Mouse (Mus musculus) lung, postnatal 0 days (tissue): ENCODE data around the gene Gm20388. TPM values are rescaled to one million over a fixed set of nuclear protein-coding genes. Genes with fewer than 3 reads are reported as not detected.

Source experiments
- ATAC-seq: fragments of 200-750 bp; cut with Nextera tagmentation; 2 replicates; pipeline ENCODE4 v1.8.0; 2017; ENCODE audit warnings: moderate library complexity
- DNase-seq: peaks from one replicate; pipeline ENCODE4 v3.0.0-alpha.2; 2016; ENCODE audit warnings: low spot score
- H3K27ac ChIP-seq: fragments of 300-500 bp; sonication (generic); 2 replicates; pipeline ENCODE4 v1.5.1; 2014; ENCODE audit warnings: antibody characterized with exemption, mild to moderate bottlenecking, low read length, mixed read lengths
- H3K27me3 ChIP-seq: fragments of 300-500 bp; sonication (generic); replicated peaks from 2 replicates; pipeline ENCODE4 v1.6.1; 2014; ENCODE audit warnings: low read length, mixed read lengths; ENCODE audit not compliant: insufficient read depth
- H3K36me3 ChIP-seq: fragments of 300-500 bp; sonication (generic); 2 replicates; pipeline ENCODE4 v1.6.1; 2014; ENCODE audit warnings: low read length, mixed read lengths; ENCODE audit not compliant: insufficient read depth
- H3K4me1 ChIP-seq: fragments of 300-500 bp; sonication (generic); 2 replicates; pipeline ENCODE4 v1.6.1; 2014; ENCODE audit warnings: antibody characterized with exemption, low read depth, low read length, mixed read lengths; ENCODE audit not compliant: insufficient read depth
- H3K4me2 ChIP-seq: fragments of 300-500 bp; sonication (generic); replicated peaks from 2 replicates; pipeline ENCODE4 v1.6.1; 2014; ENCODE audit warnings: low read depth, mild to moderate bottlenecking, low read length, moderate library complexity, mixed read lengths
- H3K4me3 ChIP-seq: fragments of 300-500 bp; sonication (generic); 2 replicates; pipeline ENCODE4 v1.5.1; 2014; ENCODE audit warnings: low read depth, low read length
- H3K9ac ChIP-seq: fragments of 300-500 bp; sonication (generic); replicated peaks from 2 replicates; pipeline ENCODE4 v1.6.1; 2014; ENCODE audit warnings: low read depth, mild to moderate bottlenecking
- H3K9me3 ChIP-seq: fragments of 300-500 bp; sonication (generic); 2 replicates; pipeline ENCODE4 v1.6.1; 2016; ENCODE audit warnings: low read length, mixed read lengths
- CTCF ChIP-seq: IDR thresholded peaks from 2 replicates; pipeline ENCODE4 v1.5.1; 2016; ENCODE audit warnings: antibody characterized with exemption, mild to moderate bottlenecking
- EP300 ChIP-seq: IDR thresholded peaks from 2 replicates; pipeline ENCODE4 v1.6.1; 2016; ENCODE audit warnings: antibody characterized with exemption, mild to moderate bottlenecking, control low read depth
- WGBS: fragments of 180-500 bp; shearing (Covaris S2); extraction: QIAGEN DNeasy Blood & Tissue Kit; methylation state at CpG from one replicate; pipeline ENCODE4 v1.1.7; 2014; 5-methylcytosine and 5-hydroxymethylcytosine counted together
- polyA plus RNA-seq: library from polyadenylated mRNA; unstranded; fragments of >200 nt; fragmentation: Nextera tagmentation; extraction: Ambion mirVana; gene quantifications from 2 replicates; pipeline ENCODE4 v1.2.1, GENCODE M21; 2015

The Gm20388 gene
- polyA plus RNA-seq, 1 experiment from 2014 or later, result not detected

DNA sequence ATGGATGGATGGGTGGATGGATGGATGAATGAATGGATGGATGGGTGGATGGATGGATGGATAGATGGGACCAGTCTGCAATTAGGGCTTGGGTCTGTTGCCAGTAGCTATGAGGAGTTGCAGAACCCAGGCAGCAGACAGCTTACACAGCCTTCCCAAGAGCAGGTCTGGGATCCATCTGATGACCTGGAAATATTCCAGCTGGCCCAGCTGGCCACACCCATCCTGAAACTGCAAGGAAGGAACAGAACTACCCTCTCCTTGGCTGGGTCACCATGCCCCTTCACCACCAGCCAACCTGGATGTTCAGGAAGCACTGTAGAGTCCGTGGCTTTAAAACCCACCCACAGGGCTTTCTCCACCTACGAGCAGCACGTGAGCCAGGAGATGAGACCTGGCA is 2240.9 kb downstream of the Gm20388 start:
- H3K9me3 ChIP-seq, result no peaks in the 10 kb centered on the region
- no peak overlapping the region for H3K4me2 ChIP-seq
- H3K9ac ChIP-seq, result no peak overlapping the region
- WGBS, result 82% methylated on average over 3 of the region's 3 CpGs
- no peaks in the 10 kb centered on the region for H3K27me3 ChIP-seq
- TF ChIP-seq CTCF (no peak), EP300 (no peak)
- no peaks in the 10 kb centered on the region for H3K4me1 ChIP-seq
- no peak overlapping the region for H3K27ac ChIP-seq
- no peak for DNase-seq
- no peak for ATAC-seq
- no peak overlapping the region for H3K4me3 ChIP-seq
- no peaks in the 10 kb centered on the region for H3K36me3 ChIP-seq

DNA sequence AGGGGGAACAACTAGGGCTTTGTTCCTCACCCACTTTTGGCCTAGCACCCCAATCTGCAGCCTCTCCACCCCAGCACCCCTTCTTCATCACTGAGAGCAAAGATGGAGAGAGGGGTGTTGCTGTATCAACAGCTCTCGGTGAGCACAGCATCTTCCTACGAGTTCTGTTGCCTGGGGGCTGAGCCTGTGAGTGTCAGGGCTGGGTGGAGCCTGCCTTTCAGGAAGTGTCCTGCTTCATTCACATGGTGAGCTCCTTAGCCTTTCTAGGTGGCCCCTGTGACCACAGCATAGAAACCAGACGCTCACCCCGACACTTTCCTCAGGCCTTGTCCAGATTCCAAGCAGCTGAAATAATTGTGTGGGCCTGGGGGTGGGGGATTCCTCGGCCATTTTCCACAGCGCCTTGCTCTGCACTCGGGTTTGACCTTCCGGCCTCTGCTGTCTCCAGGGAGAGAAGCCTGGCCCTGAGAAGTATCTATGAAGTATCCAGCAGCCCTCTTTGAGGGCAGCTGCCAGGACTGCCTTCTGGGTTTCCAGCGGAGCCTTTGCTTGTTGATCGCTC is 2244.5 kb downstream of the Gm20388 start:
- Histone ChIP-seq H3K9me3 (no peaks in the 10 kb centered on the region), H3K4me1 (no peaks in the 10 kb centered on the region), H3K4me3 (no peak overlapping the region), H3K27ac (no peak overlapping the region), H3K9ac (no peak overlapping the region), H3K36me3 (no peaks in the 10 kb centered on the region), H3K4me2 (no peak overlapping the region), H3K27me3 (no peaks in the 10 kb centered on the region)
- DNase-seq, result no peak
- TF ChIP-seq CTCF (no peak), EP300 (no peak)
- no peak for ATAC-seq
- 40% methylated on average over 10 of the region's 10 CpGs for WGBS

DNA sequence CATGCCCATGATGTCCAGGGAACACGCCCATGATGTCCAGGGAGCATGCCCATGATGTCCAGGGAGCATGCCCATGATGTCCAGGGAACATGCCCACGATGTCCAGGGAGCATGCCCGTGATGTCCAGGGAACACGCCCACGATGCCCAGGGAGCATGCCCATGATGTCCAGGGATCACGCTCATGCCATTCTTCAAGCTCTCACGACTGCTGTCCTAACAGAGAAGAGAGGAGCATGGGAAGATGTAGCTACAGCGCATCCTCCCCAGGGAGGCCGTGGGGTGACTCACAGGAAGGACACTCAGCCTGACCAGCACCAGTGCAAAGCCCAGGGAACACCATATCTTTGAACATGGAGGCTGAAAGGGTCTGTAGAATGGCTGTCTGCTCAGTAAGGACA is 2245.3 kb downstream of the Gm20388 start:
- H3K4me2 ChIP-seq, result no peak overlapping the region
- no peaks in the 10 kb centered on the region for H3K27me3 ChIP-seq
- H3K36me3 ChIP-seq, result no peaks in the 10 kb centered on the region
- H3K9me3 ChIP-seq, result no peaks in the 10 kb centered on the region
- no peak for TF ChIP-seq CTCF
- no peak for TF ChIP-seq EP300
- no peak overlapping the region for H3K9ac ChIP-seq
- no peak overlapping the region for H3K27ac ChIP-seq
- no peaks in the 10 kb centered on the region for H3K4me1 ChIP-seq
- DNase-seq (no peak), ATAC-seq (no peak)
- 92% methylated on average over 9 of the region's 9 CpGs for WGBS
- no peak overlapping the region for H3K4me3 ChIP-seq

DNA sequence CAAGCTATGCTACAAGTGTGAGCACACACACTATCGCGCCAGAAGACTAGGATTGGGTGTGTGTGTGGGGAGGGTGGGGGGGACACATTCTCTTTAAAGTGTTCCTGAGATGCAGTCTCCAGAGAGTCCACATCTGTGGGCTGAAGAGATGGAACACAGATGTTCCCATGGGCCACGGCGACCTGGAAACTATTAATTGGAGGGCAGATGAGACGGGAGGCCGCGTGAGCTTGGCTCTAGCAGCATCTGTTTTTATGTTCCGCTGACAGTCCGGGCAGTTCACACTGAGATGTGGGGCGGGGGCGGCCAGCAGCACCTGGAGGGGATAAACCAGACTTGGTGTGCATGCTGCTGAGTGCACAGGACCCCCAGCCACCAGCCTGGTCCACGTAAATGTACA is 2247.0 kb downstream of the Gm20388 start:
- Histone ChIP-seq H3K4me3 (no peak overlapping the region), H3K9me3 (no peaks in the 10 kb centered on the region), H3K9ac (no peak overlapping the region), H3K4me2 (no peak overlapping the region), H3K36me3 (no peaks in the 10 kb centered on the region), H3K27me3 (no peaks in the 10 kb centered on the region), H3K4me1 (no peaks in the 10 kb centered on the region), H3K27ac (no peak overlapping the region)
- DNase-seq, result no peak
- WGBS, result 79% methylated on average over 12 of the region's 12 CpGs
- ATAC-seq, result no peak
- TF ChIP-seq EP300 (no peak), CTCF (no peak)

DNA sequence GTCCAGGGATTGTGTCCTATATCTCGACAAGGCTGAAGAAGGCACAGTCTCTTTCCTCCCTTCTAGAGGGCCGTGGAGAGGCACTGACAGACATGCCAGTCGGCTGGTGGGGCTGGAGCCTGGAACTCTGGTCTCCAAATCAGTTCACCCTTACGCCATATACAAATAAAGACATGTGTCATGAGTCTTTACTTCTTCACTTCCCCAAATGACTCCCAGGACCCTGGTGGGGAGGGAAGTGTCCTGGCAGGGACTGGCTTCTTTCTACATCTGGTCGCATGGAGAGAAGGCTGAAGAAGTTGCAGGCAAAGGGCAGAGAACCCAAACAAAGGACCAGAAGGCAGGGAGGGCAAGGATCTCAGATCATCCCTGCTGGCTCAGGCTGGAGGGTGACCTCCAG is 2249.5 kb downstream of the Gm20388 start:
- DNase-seq, result no peak
- Histone ChIP-seq H3K36me3 (no peaks in the 10 kb centered on the region), H3K27ac (no peak overlapping the region), H3K27me3 (no peaks in the 10 kb centered on the region), H3K4me2 (no peak overlapping the region), H3K9ac (no peak overlapping the region), H3K4me3 (no peak overlapping the region), H3K9me3 (no peaks in the 10 kb centered on the region), H3K4me1 (no peaks in the 10 kb centered on the region)
- TF ChIP-seq EP300, result no peak
- ATAC-seq, result no peak
- WGBS, result 60% methylated on average over 5 of the region's 5 CpGs

DNA sequence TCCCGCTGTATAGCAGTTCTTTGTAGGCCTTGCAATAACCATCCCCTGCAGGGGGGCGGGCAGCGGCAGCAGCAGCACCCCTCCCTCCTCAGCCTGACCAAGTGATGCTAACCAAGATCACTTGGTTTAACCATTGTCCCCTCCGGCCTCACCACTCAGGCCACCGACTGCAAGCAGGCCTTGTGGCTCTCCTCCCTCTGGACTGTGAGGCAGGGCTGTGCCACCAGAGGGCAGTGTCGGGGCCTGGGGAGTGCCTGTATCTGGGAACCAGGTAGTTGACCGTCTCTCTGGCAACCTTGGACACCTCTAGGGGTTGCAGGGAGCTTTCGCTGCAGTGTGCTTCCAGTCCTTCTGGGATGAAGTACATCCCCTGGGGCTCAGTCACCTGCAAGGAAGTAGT is 2252.4 kb downstream of the Gm20388 start:
- H3K27ac ChIP-seq, result no peak overlapping the region
- no peaks in the 10 kb centered on the region for H3K27me3 ChIP-seq
- WGBS, result 37% methylated on average over 8 of the region's 8 CpGs
- H3K9me3 ChIP-seq, result no peaks in the 10 kb centered on the region
- H3K36me3 ChIP-seq, result no peaks in the 10 kb centered on the region
- ATAC-seq (peak; percentile 48), DNase-seq (peak; percentile 47)
- no peak overlapping the region for H3K9ac ChIP-seq
- no peak for TF ChIP-seq EP300
- TF ChIP-seq CTCF, result peak; percentile 95
- H3K4me3 ChIP-seq, result no peak overlapping the region
- no peak overlapping the region for H3K4me2 ChIP-seq
- H3K4me1 ChIP-seq, result no peaks in the 10 kb centered on the region
